Mouse (Mus musculus) small intestine, adult 2 months (tissue): Measurements from ENCODE around the gene Meiob.

Experiments
- CTCF ChIP-seq: fragments of 200-500 bp; IDR thresholded peaks from 2 replicates; pipeline ENCODE4 v1.5.1; 2012; ENCODE audit warnings: low read depth, mild to moderate bottlenecking, control low read depth, inconsistent platforms, low read length, moderate library complexity, mixed read lengths; ENCODE audit not compliant: insufficient replicate concordance, insufficient read length; ENCODE audit errors: extremely low read depth
- POLR2A ChIP-seq: fragments of 200-500 bp; IDR thresholded peaks from 2 replicates; pipeline ENCODE4 v1.6.1; 2012; ENCODE audit warnings: low read depth, mild to moderate bottlenecking, control low read depth, inconsistent platforms, low read length, moderate library complexity

- TF ChIP-seq CTCF (no peak), POLR2A (no peak)
Measured at GRCm38 (mm10) chr17:24812215-24812614, 8.1 kb downstream of the Meiob start.
